Mouse (Mus musculus) olfactory bulb, adult 2 months (tissue): ENCODE data around the gene Tpk1.

Experiments
- CTCF ChIP-seq: fragments of 200-500 bp; IDR thresholded peaks from 2 replicates; pipeline ENCODE4 v1.5.1; 2012; ENCODE audit warnings: low read depth, mild to moderate bottlenecking, low read length, moderate library complexity; ENCODE audit not compliant: insufficient read depth
- POLR2A ChIP-seq: fragments of 200-500 bp; IDR thresholded peaks from 2 replicates; pipeline ENCODE4 v1.6.1; 2012; ENCODE audit warnings: mild to moderate bottlenecking, low read depth, low read length, moderate library complexity; ENCODE audit not compliant: insufficient read depth

DNA sequence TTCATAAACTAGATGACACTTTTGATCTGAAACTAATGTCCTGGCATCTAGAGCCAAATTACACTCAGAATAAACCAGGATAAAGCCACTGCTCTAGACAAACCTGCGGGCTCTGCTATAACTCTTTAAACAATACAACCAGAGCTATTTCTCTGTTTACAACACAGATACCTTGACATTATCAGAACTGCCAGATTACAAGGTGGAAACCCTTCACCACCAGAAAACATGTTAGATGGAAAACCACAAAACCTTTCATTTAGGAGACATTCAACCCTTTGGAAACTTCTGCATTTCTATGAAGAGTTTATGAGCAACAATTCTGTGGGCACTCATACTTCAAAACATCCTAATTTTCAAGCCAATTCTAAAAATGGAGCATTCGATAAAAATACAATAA is 20.4 kb downstream of the Tpk1 start:
- TF ChIP-seq CTCF: no peak
- TF ChIP-seq POLR2A: no peak
